Mouse (Mus musculus): ENCODE measurements around the gene Mrpl19. TPM values are rescaled to one million over a fixed set of nuclear protein-coding genes. Genes with fewer than 3 reads are reported as not detected.

Mrpl19 gene
- polyA plus RNA-seq, 1 experiment from 2014 or later = 59.9 TPM

- Histone ChIP-seq H3K27me3 (replicated peaks) (no peaks in the 10 kb centered on the region), H3K4me1 (replicated peaks) (peaks cover 5% of the 10 kb centered on the region; the same call in 1 of the 2 replicates), H3K9me3 (no peaks in the 10 kb centered on the region), H3K9ac (no peak overlapping the region), H3K4me3 (replicated peaks) (peak overlapping the region; percentile 90), H3K4me2 (replicated peaks) (peak overlapping the region; percentile 33), H3K36me3 (peaks cover 8% of the 10 kb centered on the region), H3K27ac (no peak overlapping the region)
- ATAC-seq = peak; percentile 58
- WGBS = 49% methylated on average over 2 of the region's 2 CpGs
Observed at GRCm38 (mm10) chr6:81966068-81966544, 348 bp upstream of the Mrpl19 start.

DNA sequence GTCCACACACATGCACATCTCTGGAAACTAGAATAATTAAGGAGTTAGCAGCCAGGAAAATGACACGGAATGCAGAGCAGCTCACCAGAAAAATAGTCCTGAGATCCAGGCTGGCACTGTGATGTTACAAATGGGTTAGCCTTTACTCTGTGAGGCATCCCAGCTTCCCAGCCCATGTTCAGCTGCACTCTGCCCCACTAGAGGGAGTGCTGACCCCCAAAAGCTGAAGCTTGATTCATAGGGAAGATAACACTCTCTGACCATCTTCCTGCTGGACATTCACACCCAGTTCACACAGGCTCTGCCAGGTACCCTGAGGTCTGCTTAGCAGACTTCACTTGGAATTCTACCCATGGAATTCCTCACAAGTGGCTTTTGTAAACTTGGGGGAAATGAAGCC lies 5.5 kb downstream of the Mrpl19 start:
- Histone ChIP-seq H3K4me2 (replicated peaks) (no peak overlapping the region), H3K27me3 (replicated peaks) (no peaks in the 10 kb centered on the region), H3K9ac (no peak overlapping the region), H3K27ac (no peak overlapping the region), H3K9me3 (no peaks in the 10 kb centered on the region), H3K36me3 (peaks cover 42% of the 10 kb centered on the region), H3K4me1 (replicated peaks) (peaks cover 5% of the 10 kb centered on the region; the same call in 1 of the 2 replicates), H3K4me3 (replicated peaks) (no peak overlapping the region)
- ATAC-seq = no peak
- WGBS = 77% methylated on average over 1 of the region's 1 CpGs

- Histone ChIP-seq H3K9ac (no peak overlapping the region), H3K36me3 (peaks cover 42% of the 10 kb centered on the region), H3K27me3 (replicated peaks) (no peaks in the 10 kb centered on the region), H3K4me3 (replicated peaks) (no peak overlapping the region), H3K4me2 (replicated peaks) (no peak overlapping the region), H3K4me1 (replicated peaks) (peaks cover 5% of the 10 kb centered on the region; the same call in 1 of the 2 replicates), H3K9me3 (no peaks in the 10 kb centered on the region), H3K27ac (no peak overlapping the region)
- WGBS = 89% methylated on average over 8 of the region's 8 CpGs
- ATAC-seq = no peak
Observed at GRCm38 (mm10) chr6:81959866-81960265, 5.9 kb downstream of the Mrpl19 start.

DNA sequence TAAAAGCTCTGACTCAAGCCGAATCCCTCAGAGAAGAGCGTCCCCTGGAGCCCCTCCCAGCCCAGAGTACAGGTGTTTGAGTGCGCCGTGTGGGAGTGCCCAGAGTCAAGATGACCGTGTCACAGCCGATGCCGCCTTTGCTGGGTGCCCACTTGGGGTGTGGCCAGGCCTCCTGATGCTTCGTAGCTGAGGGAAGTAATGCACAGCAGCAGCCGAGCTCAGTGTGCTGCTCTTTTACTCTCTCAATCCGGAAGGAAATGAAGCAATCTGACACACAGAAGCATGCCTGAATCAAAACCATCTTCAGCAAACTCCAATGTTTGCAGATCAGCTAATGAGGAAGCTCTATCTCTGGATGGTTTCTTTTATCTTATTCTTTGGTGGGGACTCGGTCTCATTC lies 7.8 kb downstream of the Mrpl19 start:
- H3K9me3 ChIP-seq = no peaks in the 10 kb centered on the region
- no peaks in the 10 kb centered on the region for H3K27me3 ChIP-seq (replicated peaks)
- no peak for ATAC-seq
- no peak overlapping the region for H3K9ac ChIP-seq
- no peak overlapping the region for H3K4me2 ChIP-seq (replicated peaks)
- 84% methylated on average over 11 of the region's 11 CpGs for WGBS
- H3K4me3 ChIP-seq (replicated peaks) = no peak overlapping the region
- no peaks in the 10 kb centered on the region for H3K4me1 ChIP-seq (replicated peaks)
- H3K27ac ChIP-seq = no peak overlapping the region
- H3K36me3 ChIP-seq = peaks cover 46% of the 10 kb centered on the region

DNA sequence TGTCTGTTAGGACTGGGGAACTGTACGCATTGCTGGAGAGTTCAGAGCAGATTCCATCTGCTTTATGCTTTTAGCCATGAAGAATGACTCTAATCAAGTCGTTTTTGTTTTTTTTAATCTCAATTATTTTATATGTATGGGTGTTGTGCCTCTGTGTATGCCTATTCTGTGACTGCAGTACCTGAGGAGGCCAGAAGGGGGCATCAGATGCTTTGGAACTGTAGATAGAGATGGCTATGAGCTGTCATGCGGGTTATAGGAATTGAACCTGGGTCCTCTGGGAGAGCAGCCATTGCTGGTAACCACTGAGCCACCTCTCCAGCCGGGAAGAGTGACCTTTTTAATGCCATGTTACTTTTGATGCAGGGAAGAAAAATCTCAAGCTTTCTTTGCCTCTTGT lies 9.4 kb downstream of the Mrpl19 start:
- 93% methylated on average over 4 of the region's 4 CpGs for WGBS
- Histone ChIP-seq H3K4me2 (replicated peaks) (no peak overlapping the region), H3K27ac (no peak overlapping the region), H3K9me3 (no peaks in the 10 kb centered on the region), H3K4me3 (replicated peaks) (no peak overlapping the region), H3K4me1 (replicated peaks) (no peaks in the 10 kb centered on the region), H3K36me3 (peaks cover 42% of the 10 kb centered on the region), H3K9ac (no peak overlapping the region), H3K27me3 (replicated peaks) (no peaks in the 10 kb centered on the region)
- no peak for ATAC-seq

DNA sequence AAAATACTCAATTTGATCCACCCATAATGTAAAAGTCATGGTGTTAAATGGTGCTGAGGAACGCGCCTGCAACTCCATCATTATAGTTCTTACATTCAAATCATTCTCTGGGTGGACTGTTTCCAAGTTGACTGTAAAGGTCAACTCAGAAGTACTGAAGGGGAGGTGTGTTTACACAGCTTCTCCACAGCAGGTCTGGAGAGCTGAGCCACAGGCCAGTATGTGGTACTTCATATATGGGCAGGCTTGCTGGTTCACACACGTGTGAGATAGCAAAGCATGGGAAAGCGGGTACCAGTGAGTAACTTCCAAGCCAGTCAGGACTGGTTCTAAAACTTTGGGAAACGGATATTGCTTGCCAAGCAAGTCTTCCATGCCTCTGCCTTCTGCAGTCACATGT lies 10.6 kb downstream of the Mrpl19 start:
- Histone ChIP-seq H3K9ac (no peak overlapping the region), H3K4me1 (replicated peaks) (no peaks in the 10 kb centered on the region), H3K9me3 (no peaks in the 10 kb centered on the region), H3K4me2 (replicated peaks) (no peak overlapping the region), H3K36me3 (peaks cover 39% of the 10 kb centered on the region), H3K4me3 (replicated peaks) (no peak overlapping the region), H3K27ac (no peak overlapping the region), H3K27me3 (replicated peaks) (no peaks in the 10 kb centered on the region)
- WGBS = 90% methylated on average over 5 of the region's 5 CpGs
- ATAC-seq = no peak

- H3K36me3 ChIP-seq = peaks cover 22% of the 10 kb centered on the region
- ATAC-seq = no peak
- no peak overlapping the region for H3K4me3 ChIP-seq (replicated peaks)
- no peaks in the 10 kb centered on the region for H3K4me1 ChIP-seq (replicated peaks)
- H3K4me2 ChIP-seq (replicated peaks) = no peak overlapping the region
- H3K9ac ChIP-seq = no peak overlapping the region
- 92% methylated on average over 6 of the region's 6 CpGs for WGBS
- H3K9me3 ChIP-seq = no peaks in the 10 kb centered on the region
- no peak overlapping the region for H3K27ac ChIP-seq
- H3K27me3 ChIP-seq (replicated peaks) = no peaks in the 10 kb centered on the region
Observed at GRCm38 (mm10) chr6:81946906-81947305, 18.9 kb downstream of the Mrpl19 start.

GRCm38 (mm10) chr6:81944432-81944831 lies 21.3 kb downstream of the Mrpl19 start:
- WGBS = 87% methylated on average over 3 of the region's 3 CpGs
- no peak overlapping the region for H3K9ac ChIP-seq
- H3K9me3 ChIP-seq = no peaks in the 10 kb centered on the region
- no peaks in the 10 kb centered on the region for H3K4me1 ChIP-seq (replicated peaks)
- H3K27me3 ChIP-seq (replicated peaks) = no peaks in the 10 kb centered on the region
- H3K4me3 ChIP-seq (replicated peaks) = no peak overlapping the region
- H3K36me3 ChIP-seq = peaks cover 20% of the 10 kb centered on the region
- no peak overlapping the region for H3K4me2 ChIP-seq (replicated peaks)
- no peak overlapping the region for H3K27ac ChIP-seq
- ATAC-seq = no peak

DNA sequence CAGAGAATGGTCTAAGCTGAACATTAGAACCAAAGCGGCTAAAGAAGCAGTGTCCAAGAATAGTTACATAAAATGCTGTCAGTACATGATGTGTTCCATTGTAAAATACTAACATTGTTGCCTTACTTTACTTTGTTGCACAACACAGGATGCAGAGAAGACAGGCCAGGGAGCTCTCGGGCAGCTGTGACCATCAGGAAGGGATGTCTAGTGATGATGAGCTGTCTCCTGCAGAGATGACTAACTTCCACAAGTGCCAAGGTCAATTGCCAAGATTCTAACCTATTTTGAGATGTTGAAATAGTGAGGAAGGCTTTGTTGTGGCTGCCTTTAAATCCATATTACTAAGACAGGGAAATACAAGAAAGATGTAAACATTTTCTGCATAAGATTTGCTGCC lies 22.5 kb downstream of the Mrpl19 start:
- Histone ChIP-seq H3K4me3 (replicated peaks) (no peak overlapping the region), H3K4me1 (replicated peaks) (no peaks in the 10 kb centered on the region), H3K36me3 (peaks cover 21% of the 10 kb centered on the region), H3K9me3 (no peaks in the 10 kb centered on the region), H3K27me3 (replicated peaks) (no peaks in the 10 kb centered on the region), H3K27ac (no peak overlapping the region), H3K9ac (no peak overlapping the region), H3K4me2 (replicated peaks) (no peak overlapping the region)
- 89% methylated on average over 2 of the region's 2 CpGs for WGBS
- no peak for ATAC-seq

DNA sequence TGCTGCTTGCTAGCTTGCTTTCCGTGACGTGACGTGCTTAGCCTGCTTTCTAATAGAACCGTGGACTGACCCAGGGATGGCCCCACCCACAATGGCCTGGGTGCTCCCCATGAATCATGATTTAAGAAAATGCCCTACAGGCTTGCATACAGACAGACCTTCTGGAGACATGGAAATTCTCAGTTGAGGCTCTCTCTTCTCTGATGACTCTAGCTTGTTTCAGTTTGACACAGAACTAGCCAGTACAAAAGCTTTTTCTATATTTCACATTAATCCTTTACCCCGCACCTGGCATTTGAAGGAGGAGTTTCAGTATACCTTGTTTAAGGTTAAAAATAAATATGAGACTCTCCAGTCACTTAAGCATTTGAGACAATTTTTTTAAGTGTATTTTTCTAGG lies 24.0 kb downstream of the Mrpl19 start:
- H3K4me3 ChIP-seq (replicated peaks) = no peak overlapping the region
- H3K4me2 ChIP-seq (replicated peaks) = no peak overlapping the region
- no peaks in the 10 kb centered on the region for H3K27me3 ChIP-seq (replicated peaks)
- no peak overlapping the region for H3K27ac ChIP-seq
- 93% methylated on average over 5 of the region's 5 CpGs for WGBS
- peaks cover 16% of the 10 kb centered on the region for H3K36me3 ChIP-seq
- no peak for ATAC-seq
- H3K4me1 ChIP-seq (replicated peaks) = no peaks in the 10 kb centered on the region
- no peaks in the 10 kb centered on the region for H3K9me3 ChIP-seq
- no peak overlapping the region for H3K9ac ChIP-seq

DNA sequence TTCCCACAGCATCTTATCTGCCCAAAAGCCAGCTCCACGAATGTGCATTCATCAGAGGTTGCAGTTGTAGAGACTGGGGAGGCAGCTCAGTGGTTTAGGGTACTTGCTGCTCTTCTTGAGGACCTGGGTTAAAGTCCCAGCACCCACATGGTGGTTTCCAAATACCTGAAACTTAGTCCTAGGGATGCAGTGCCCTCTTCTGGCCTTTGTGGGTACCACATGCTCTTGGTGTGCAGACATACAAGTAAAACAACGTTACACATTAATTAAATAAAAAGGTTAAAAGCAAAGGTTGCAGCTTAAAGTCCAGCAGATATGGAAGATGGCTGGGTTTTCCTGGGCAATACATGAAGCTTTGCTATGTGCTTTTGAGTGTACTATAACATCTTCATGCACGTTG lies 32.5 kb downstream of the Mrpl19 start:
- ATAC-seq = no peak
- no peaks in the 10 kb centered on the region for H3K4me1 ChIP-seq (replicated peaks)
- H3K9ac ChIP-seq = no peak overlapping the region
- H3K4me3 ChIP-seq (replicated peaks) = no peak overlapping the region
- H3K27me3 ChIP-seq (replicated peaks) = no peaks in the 10 kb centered on the region
- H3K4me2 ChIP-seq (replicated peaks) = no peak overlapping the region
- H3K27ac ChIP-seq = no peak overlapping the region
- peaks cover 30% of the 10 kb centered on the region for H3K36me3 ChIP-seq
- WGBS = 91% methylated on average over 3 of the region's 3 CpGs
- no peaks in the 10 kb centered on the region for H3K9me3 ChIP-seq

GRCm38 (mm10) chr6:81929402-81929801 lies 36.4 kb downstream of the Mrpl19 start:
- ATAC-seq = no peak
- Histone ChIP-seq H3K27me3 (replicated peaks) (no peaks in the 10 kb centered on the region), H3K36me3 (peaks cover 25% of the 10 kb centered on the region), H3K9me3 (no peaks in the 10 kb centered on the region), H3K4me1 (replicated peaks) (no peaks in the 10 kb centered on the region), H3K27ac (no peak overlapping the region), H3K4me3 (replicated peaks) (no peak overlapping the region), H3K9ac (no peak overlapping the region), H3K4me2 (replicated peaks) (no peak overlapping the region)
- 89% methylated on average over 4 of the region's 4 CpGs for WGBS

- peak overlapping the region; percentile 78 for H3K4me2 ChIP-seq (replicated peaks)
- no peaks in the 10 kb centered on the region for H3K27me3 ChIP-seq (replicated peaks)
- H3K4me1 ChIP-seq (replicated peaks) = no peaks in the 10 kb centered on the region
- no peak overlapping the region for H3K27ac ChIP-seq
- peak overlapping the region; percentile 92 for H3K9ac ChIP-seq
- 0 out of 2 replicates have a peak, but pooled peaks cover 5% of the 10 kb centered on the region for H3K36me3 ChIP-seq
- peak; percentile 50 for ATAC-seq
- H3K4me3 ChIP-seq (replicated peaks) = peak overlapping the region; percentile 81
- no peaks in the 10 kb centered on the region for H3K9me3 ChIP-seq
- WGBS = 14% methylated on average over 5 of the region's 5 CpGs
Observed at GRCm38 (mm10) chr6:81924304-81924703, 41.5 kb downstream of the Mrpl19 start.
